Mouse (Mus musculus): ENCODE measurements at regions not wholly inside any gene's neighbourhood (a gene's known extent, or its start where the extent isn't known, plus 50 kb on each side); places are given as distances from the start of the nearest gene placed in this dataset.

DNA sequence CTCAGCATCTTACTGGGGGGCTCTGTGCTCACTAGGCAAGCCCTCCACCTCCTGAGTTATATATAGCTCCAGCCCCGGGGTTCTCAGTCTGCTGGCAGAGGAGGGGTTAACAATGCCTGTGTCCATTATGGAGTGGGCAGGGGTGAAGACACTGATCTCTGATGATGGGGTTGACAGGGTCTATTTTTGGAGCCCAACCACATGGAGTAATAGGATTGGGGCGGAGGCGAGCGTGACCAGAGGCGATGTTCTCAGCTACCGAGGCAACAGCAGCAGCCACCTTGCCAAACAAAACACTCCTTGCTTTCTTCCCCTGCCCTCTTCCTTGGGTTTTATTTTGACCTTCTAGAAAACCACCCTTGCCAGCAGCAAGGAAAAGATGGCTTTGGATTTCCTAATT is 141.1 kb upstream of the Gli2 start:
- no peak for DNase-seq (ENCODE audit: low spot score in 2 of 2)

DNA sequence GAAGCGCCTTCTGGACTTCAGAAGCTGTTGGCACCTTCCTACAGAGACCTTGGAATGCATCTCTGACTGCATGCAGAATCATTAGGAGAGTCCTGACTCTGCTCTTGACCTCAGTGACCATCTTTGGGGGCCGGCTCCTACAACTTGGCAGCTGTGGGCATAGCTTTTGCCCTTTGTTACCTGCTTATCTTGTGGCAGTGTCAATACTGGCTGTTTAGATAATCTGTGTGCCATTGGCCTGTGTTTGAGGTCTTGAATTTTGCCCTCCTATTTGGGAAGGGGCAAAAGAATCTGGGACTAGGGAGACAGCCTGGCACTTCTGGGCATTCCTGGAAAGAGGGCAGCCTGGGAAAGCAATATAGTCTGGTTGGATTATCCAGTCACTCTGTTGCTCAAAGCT is 137.8 kb upstream of the Gli2 start:
- no peak for DNase-seq (ENCODE audit: low spot score in 2 of 2)

GRCm38 (mm10) chr1:119189461-119190066 is 136.1 kb upstream of the Gli2 start:
- DNase-seq (ENCODE audit: low spot score in 2 of 2) = no peak

- DNase-seq (ENCODE audit: low spot score in 2 of 2) = no peak
Observed at GRCm38 (mm10) chr1:119187301-119187700, 133.9 kb upstream of the Gli2 start.

DNA sequence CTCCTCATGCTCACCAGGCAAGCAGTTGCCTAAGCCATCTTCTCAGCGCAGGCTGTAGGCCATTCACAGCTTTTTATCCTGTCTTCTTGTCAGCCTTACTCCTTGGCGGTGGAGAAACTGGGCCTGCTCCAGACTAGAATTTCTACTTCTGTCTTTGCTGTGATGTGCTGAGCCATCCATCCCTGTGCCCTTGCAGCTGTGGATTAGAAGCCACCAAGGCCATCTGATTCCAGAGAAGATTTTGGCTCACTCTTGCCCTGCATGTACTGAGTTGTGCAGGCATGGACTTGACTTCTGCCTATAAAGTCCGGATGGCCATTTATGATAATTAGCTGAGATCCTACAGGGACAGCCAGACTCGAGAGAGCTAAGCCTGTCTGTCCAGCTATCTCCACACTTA is 133.4 kb upstream of the Gli2 start:
- DNase-seq (ENCODE audit: low spot score in 2 of 2) = no peak

DNA sequence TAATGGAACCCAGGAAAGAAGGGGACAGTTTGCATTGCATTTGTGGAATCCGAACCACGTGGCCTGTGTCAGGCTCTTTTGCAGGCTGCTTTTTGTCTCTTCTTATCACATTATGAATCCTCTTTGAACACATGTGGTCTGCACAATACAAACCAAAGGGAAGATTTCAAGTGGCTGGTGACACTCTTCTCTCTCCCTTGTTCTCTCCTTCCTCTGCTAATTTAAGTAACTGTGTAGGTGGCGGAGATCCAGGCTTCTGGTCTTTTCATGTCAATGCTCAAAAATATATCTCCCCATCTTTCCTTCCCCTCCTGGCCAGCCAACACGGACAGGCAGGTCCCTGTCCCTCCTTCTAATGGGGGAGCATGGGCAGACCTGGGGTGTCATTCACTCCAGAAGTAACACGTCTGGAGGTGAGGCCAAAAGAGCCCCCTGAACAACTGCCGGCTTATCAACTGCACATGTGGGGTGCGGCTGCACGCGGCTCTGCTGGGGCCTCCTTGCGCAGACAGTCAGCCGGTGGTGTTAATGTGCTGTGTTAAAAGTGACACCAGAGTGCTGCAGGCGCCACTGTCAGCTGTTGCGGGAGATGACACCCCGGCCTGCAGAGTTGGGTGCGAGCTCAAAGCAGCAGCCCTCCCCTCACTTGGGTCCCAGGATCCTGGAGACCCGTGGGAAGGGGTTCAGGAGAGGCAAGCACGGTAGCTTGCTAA is 130.3 kb upstream of the Gli2 start:
- DNase-seq (ENCODE audit: low spot score in 2 of 2) = no peak

GRCm38 (mm10) chr1:119173030-119173756 is 119.8 kb upstream of the Gli2 start:
- DNase-seq (ENCODE audit: low spot score in 2 of 2) = no peak

- DNase-seq (ENCODE audit: low spot score in 2 of 2) = no peak
Observed at GRCm38 (mm10) chr1:119167443-119167842, 114.0 kb upstream of the Gli2 start.

GRCm38 (mm10) chr1:119166286-119166685 is 112.9 kb upstream of the Gli2 start:
- DNase-seq (ENCODE audit: low spot score in 2 of 2) = no peak

- DNase-seq (ENCODE audit: low spot score in 2 of 2) = no peak
Observed at GRCm38 (mm10) chr1:119164811-119165210, 111.4 kb upstream of the Gli2 start.

- DNase-seq (ENCODE audit: low spot score in 2 of 2) = no peak
Observed at GRCm38 (mm10) chr1:119163846-119164245, 110.4 kb upstream of the Gli2 start.

DNA sequence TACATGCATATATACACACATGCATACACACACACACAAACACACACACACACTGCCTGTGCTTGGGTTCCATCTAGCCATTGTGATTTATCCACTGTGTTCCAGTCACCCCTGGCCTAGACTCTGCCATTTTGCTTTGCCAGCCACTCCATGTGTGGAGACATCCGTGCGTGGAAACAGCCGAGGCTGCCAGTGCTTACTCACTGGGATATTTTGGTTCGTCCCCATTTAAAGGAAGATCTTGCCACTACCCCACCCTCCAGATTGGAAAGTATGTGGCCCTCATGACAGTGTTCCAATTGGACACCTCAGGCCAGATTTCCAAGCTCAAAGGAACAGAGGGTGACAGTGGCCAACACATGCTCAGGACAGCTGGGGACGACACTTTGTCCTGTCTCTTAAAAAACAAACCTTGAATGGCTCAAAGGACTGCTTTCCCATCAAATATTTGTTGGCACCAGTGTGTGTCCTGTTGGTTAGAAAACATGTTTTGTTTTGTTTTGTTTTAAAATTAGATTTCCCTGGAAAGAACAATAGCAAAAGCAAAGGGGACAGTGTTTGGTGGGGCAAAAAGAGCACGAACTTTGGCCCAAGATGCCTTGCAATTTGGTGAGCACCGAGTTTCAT is 109.8 kb upstream of the Gli2 start:
- no peak for DNase-seq (ENCODE audit: low spot score in 2 of 2)

- no peak for DNase-seq (ENCODE audit: low spot score in 2 of 2)
Observed at GRCm38 (mm10) chr1:119161751-119162150, 108.3 kb upstream of the Gli2 start.

GRCm38 (mm10) chr1:119160354-119160753 is 106.9 kb upstream of the Gli2 start:
- no peak for DNase-seq (ENCODE audit: low spot score in 2 of 2)

GRCm38 (mm10) chr1:119157171-119157700 is 103.8 kb upstream of the Gli2 start:
- no peak for DNase-seq (ENCODE audit: low spot score in 2 of 2)

DNA sequence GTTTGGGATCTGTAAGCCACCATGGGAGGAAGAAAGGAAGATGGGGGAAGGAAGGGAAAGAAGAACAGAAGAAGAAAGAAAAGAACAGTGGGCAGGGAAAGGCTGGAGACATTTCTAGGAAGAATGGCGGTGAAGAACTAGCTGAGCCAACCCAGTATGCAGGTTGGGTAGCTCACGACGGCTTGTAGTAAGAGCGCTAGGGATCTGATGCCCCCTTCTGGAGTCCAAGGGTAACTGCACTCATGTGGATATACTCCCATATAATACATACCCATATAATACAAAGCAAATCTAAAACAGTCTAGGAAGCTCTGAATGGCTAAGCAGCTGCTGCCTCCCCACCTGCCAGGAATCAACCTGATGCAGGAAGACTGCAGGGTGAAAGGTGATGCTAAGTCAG is 100.2 kb upstream of the Gli2 start:
- DNase-seq (ENCODE audit: low spot score in 2 of 2) = no peak

DNA sequence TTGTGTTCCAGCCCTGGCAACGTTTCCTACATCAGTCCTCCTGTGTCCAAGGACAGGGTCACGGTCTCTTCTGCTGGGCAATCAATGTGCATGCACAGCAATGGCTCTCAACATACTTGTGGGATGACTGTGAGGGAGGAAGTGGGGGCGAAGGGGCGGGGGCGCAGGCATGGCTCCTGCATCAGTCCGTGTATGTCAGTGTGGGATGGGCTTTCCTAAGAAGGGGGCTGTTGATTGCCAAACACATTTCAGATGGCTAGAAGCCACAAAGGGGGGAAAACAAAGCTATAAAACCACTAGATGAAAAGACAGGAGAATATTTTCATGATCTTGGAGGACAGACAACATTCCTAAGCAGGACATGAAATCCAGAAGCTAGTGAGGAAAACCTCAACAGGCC is 99.4 kb upstream of the Gli2 start:
- peak in 1 of 2 experiments; percentile 23 for DNase-seq (ENCODE audit: low spot score in 2 of 2)

DNA sequence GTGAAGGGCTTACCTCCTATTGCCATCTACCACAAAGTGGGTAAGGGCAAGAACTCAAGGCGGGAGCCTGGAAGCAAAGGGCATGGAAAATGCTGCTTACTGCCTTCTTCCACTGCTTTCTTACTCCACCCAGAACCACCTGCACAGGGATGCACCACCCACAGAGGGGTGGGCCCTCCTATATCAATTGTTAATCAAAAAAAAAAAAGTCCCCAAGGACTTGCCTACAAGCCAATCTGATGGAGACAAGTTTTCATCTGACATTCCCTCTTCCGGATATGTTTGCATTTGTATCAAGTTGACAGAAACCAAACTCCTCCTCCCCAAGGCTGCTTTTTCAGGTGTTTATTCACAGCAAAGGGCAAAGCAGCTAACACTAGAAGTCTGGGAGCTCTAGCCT is 94.1 kb upstream of the Gli2 start:
- no peak for DNase-seq (ENCODE audit: low spot score in 2 of 2)

GRCm38 (mm10) chr1:119143808-119144207 is 90.4 kb upstream of the Gli2 start:
- DNase-seq (ENCODE audit: low spot score in 2 of 2) = no peak

DNA sequence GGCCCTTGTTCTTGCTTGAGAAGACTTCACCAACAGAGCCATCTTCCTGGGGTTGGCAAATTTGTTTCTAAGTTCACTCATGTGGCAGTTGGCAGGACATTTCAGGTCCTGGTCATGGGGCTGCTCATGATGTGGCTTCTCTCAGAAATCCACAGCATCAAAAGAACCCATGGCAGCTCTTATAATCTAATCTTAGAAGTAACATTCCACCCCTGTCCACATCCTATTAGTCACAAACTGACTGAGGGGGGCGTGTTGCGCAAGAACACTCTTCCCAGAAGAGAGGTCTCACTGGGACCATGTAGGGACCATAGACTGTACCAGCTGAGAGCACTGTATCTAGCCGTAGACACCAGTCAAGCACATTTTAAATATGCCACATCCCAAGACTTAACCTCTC is 75.6 kb upstream of the Gli2 start:
- DNase-seq (ENCODE audit: low spot score in 2 of 2) = peak; percentile 7 to 15

DNA sequence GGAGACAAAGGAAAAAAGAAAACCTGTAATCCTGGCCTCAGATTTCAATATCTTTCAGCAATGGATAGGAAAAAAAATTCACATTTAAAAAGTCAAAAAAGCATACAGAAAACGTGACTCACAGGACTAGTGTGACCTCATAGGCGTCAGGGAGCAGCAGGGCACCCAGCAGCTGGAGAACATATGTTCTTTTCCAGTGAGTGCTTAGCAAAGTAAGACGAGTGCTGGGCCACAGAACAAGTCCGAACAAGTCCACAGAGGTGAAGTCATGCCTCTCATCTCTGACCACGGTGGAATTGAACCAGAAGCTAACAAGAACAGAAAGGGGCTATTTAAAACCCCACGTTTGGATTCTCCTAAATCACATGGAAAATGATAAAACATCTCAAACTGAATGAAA is 72.1 kb upstream of the Gli2 start:
- peak in 1 of 2 experiments; percentile 11 for DNase-seq (ENCODE audit: low spot score in 2 of 2)

GRCm38 (mm10) chr1:119124798-119125197 is 71.4 kb upstream of the Gli2 start:
- no peak for DNase-seq (ENCODE audit: low spot score in 2 of 2)

Measured in heart, adult 9 months (tissue).